Mouse (Mus musculus) megakaryocyte-erythroid progenitor cell, adult 5-6 weeks (primary cell): ENCODE data around the gene Irf2bpl. TPM values are rescaled to one million over a fixed set of nuclear protein-coding genes. Genes with fewer than 3 reads are reported as not detected.
A peak's percentile ranks its signal among the peaks of the same experiment; 100 is the strongest.

Experiments used
- ATAC-seq: replicated peaks from 2 replicates; pipeline ENCODE4 v1.8.0; 2016; ENCODE audit warnings: mild to moderate bottlenecking, inconsistent platforms; ENCODE audit not compliant: severe bottlenecking, poor library complexity, low FRiP score, low TSS enrichment
- total RNA-seq, 2 experiments: library from RNA; stranded (forward) in 1 of 2; stranded (reverse) in 1 of 2; fragments of 200-1000, 215-1000 nt in 1 of 2; fragments of >200 nt in 1 of 2; fragmentation: Nextera tagmentation in 1 of 2; gene quantifications; 2 replicates each; pipeline ENCODE4 v1.2.3; 2014 to 2017

Irf2bpl gene
- 0.76 and 0.94 TPM in 2 replicates for total RNA-seq (2014; fragmentation: Nextera tagmentation)
- 1.1 and 2.7 TPM in 2 replicates for total RNA-seq (2017)

- no peak for ATAC-seq
Observed at GRCm38 (mm10) chr12:86884197-86885058, at the start of gene Irf2bpl. Gene Irf2bpl (minus strand): TSS chr12:86884798.

- no peak for ATAC-seq
Observed at GRCm38 (mm10) chr12:86932575-86932952, 48.0 kb upstream of the Irf2bpl start.

- ATAC-seq = no peak
Observed at GRCm38 (mm10) chr12:86931919-86932574, 47.4 kb upstream of the Irf2bpl start.

GRCm38 (mm10) chr12:86930934-86931729 lies 46.5 kb upstream of the Irf2bpl start:
- no peak for ATAC-seq

- peak; percentile 93 for ATAC-seq
Observed at GRCm38 (mm10) chr12:86923837-86924236, 39.2 kb upstream of the Irf2bpl start.

- ATAC-seq = no peak
Observed at GRCm38 (mm10) chr12:86918983-86919722, 34.6 kb upstream of the Irf2bpl start.

- ATAC-seq = no peak
Observed at GRCm38 (mm10) chr12:86918361-86918967, 33.9 kb upstream of the Irf2bpl start.

- no peak for ATAC-seq
Observed at GRCm38 (mm10) chr12:86916796-86917573, 32.4 kb upstream of the Irf2bpl start.

GRCm38 (mm10) chr12:86915617-86916016 lies 31.0 kb upstream of the Irf2bpl start:
- ATAC-seq = no peak

GRCm38 (mm10) chr12:86914756-86915155 lies 30.2 kb upstream of the Irf2bpl start:
- peak; percentile 67; the same call in 1 of the 2 replicates for ATAC-seq

- no peak for ATAC-seq
Observed at GRCm38 (mm10) chr12:86914351-86914750, 29.8 kb upstream of the Irf2bpl start.

- no peak for ATAC-seq
Observed at GRCm38 (mm10) chr12:86912335-86913093, 27.9 kb upstream of the Irf2bpl start.

GRCm38 (mm10) chr12:86911482-86911931 lies 26.9 kb upstream of the Irf2bpl start:
- no peak for ATAC-seq

GRCm38 (mm10) chr12:86906395-86906794 lies 21.8 kb upstream of the Irf2bpl start:
- peak; percentile 93 for ATAC-seq

GRCm38 (mm10) chr12:86905876-86906275 lies 21.3 kb upstream of the Irf2bpl start:
- 0 out of 2 replicates have a peak, but pooled peaks have one; percentile 7 for ATAC-seq

- ATAC-seq = peak; percentile 60; the same call in 1 of the 2 replicates
Observed at GRCm38 (mm10) chr12:86905203-86905602, 20.6 kb upstream of the Irf2bpl start.
